Mouse (Mus musculus): ENCODE data around the gene Ccdc141.

The Ccdc141 gene

DNA sequence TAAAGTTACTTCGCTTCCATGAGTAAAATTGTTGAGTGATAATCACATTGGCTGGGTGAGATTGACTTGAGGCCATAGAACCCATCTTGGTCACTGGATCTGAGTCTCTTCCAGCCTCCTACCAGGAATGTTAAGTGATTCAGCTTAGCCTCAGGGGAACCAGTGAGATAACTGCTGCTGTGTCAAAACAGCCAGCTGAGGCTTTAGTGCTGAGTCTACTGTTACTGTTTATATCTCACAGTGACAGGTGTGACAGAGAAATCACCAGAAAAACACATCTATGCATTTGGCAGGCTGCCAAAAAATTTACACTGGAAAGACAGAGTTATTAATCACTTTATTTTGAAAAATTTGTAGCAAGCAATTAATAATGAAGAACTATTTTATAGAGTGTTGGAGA lies 43.5 kb downstream of the Ccdc141 start:
- DNase-seq (ENCODE audit: low spot score in 2 of 2), result no peak

DNA sequence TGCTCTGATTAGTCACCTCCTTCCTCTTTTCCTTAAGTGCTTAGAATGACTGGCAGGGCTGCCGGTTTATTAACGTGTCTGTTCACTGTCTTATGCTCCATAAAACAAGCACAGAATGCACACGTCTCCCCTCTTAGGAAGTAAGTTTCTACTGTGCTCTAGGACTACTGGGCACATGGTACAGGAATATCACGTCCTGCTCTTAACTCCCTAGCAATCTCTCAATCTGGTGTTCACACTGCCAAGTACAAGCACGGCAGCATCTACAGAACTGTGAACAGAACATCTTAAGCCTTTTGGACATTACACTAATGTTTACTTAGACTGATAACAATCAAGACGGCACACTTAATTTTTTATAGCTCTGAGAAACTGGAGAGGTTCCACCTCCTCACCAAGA lies 52.3 kb downstream of the Ccdc141 start:
- no peak for DNase-seq (ENCODE audit: low spot score in 2 of 2)

DNA sequence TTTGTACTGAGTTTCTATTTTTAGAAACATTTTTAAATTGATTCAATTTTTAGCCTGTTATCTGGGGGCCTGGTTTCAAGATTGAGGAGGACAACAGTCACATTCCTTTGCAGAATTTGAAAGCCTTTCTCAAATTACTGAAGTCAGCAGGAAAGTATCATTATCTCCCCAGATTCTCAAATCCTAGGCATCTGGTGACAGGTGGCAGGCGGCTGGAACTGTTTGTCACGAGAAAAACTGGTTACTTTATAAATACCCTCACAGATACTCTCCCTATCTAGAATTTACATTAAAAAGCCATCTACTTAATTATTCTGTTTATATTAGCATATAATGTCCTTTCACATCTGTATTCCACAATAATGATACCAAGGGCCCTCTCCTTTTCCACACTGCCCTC lies 56.1 kb downstream of the Ccdc141 start:
- DNase-seq (ENCODE audit: low spot score in 2 of 2), result no peak

DNA sequence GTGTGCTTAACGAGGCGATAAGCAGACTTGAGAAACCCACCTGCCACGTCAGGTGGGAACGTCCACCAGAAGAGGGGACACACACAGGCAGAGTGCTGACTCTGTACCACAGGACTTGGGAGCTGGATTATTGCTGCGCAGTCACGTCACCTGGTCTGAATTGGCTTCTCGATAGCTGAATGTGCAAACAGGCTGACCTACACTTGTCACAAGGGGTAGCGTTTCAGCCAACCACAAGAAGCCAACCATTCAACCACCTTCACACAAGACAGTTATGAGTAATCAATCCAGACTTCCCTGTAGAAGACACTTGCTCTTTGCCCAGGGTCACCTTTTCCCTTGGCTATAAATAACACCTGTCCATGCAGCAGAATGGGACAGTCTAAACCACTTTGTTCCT lies 56.6 kb downstream of the Ccdc141 start:
- no peak for DNase-seq (ENCODE audit: low spot score in 2 of 2)

DNA sequence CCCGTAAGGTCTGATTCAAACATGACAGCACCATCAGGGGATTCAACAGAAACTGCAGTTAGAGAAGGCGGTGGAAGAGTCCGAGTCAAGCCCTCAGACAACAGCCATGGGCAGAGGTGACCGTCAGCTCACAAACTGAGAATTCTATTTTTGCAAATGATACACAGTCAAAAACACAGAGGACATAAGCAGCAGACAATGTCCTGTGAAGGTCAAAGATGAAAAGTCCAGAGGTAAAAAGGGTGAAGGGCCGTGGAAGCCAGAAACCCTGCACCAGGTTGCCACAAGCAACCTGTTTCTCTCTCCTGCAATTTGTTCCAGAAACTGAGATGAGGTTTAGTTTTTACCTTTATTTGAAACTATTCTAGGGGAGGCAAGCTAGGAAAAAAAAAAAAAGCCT lies 57.4 kb downstream of the Ccdc141 start:
- DNase-seq (ENCODE audit: low spot score in 2 of 2), result no peak

DNA sequence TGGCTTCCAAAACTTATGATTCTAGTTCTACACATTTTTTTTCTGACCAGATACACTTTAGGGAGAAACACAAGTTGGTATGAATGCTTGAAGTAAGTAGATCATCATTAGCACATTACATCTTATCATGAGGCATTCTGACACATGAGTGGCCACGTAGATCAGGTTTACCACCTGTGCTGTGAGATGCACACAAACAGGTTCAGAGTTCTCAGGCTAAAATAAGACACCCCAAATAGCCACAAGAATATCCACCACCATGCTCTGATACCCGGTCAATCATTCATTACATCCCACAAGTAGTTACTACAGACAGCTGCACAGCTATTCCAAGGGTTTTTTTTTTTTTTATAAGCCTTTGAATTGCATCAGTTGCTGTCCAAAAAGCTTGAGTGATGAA lies 59.3 kb downstream of the Ccdc141 start:
- no peak for DNase-seq (ENCODE audit: low spot score in 2 of 2)

DNA sequence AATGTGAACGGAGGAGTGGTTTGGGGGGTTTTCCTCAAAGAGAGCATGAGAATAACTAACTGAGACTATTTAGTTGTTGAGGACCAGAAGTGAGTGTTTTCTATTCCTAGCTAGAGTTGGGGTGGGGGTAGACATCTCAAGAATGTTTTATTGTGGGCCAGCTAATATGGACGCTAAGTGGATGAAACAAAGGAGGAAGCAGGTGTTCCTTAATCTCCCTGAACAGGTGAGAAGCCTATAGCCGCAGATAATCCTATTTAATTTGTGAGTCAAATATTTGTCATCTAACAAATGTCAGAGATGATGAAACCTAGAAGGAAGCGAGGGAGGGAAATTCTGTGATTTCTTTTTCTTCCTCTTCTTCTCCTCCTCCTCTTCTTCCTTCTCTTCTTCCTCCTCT lies 60.1 kb downstream of the Ccdc141 start:
- DNase-seq (ENCODE audit: low spot score in 2 of 2), result no peak

DNA sequence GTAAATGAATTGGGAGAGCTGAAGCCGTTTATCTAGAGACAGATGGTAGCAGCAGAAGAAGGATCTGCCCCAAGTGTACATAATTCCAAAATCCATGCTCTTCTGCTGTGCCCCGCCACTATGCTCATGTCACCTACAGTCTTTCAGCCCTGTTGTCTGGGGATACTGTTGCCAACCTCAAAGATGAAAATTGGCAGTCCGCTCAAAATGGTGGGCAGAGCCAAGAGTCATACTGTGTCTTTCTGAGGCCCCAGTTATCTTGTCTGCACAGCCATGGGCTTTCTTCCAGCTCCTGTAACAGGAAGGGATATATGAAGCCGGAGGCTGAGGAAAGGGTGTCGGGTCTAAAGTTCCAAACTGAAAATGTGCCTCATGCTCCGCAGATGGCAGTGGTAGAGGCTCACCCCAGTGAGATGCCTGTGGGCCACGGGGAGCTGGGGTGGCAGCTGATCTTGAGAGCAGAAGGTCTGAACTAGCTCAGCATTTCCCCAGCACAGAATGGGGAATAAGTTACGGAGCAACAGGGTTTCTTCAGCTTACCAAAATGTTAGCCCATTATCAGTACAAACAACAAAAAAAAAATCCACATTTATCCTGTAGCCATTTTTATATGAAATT lies 60.8 kb downstream of the Ccdc141 start:
- no peak for DNase-seq (ENCODE audit: low spot score in 2 of 2)

DNA sequence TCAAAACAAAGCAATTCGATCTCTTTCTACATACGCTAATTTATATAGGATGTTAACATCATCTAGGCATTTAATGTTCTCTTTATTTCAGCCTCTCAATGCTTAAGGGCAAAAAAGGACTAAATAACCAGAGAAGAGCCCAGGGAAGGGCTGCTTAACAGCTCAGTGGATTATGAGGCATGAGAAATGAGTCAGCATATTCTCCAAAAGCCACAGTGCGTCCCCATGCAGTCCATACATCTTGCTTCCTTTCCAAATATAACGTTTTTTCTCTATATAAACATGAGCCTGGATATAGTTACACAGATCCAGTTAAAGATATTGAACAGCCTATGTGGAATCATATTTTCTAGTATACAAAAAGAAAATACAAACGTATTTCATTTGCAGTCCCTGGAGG lies 61.9 kb downstream of the Ccdc141 start:
- no peak for DNase-seq (ENCODE audit: low spot score in 2 of 2)

DNA sequence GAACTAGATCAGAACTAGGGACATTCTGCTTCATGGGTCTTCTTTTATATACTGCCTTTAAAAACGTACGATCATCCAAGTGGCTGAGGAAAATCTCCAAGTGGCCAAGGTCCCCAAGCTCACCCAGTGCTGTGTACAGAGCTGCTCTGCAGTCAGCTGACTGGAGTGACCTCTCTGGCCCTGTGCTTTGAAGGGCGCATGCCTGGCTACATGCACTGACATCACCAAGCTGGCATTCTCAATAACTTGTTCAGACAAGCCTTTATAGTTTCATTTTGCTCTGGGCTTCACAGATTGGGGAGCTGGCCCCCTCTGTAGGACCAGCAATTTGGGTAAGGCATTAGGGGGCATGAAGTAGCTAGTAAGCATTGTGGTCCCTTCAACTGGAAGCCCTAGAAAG lies 64.3 kb downstream of the Ccdc141 start:
- no peak for DNase-seq (ENCODE audit: low spot score in 2 of 2)

DNA sequence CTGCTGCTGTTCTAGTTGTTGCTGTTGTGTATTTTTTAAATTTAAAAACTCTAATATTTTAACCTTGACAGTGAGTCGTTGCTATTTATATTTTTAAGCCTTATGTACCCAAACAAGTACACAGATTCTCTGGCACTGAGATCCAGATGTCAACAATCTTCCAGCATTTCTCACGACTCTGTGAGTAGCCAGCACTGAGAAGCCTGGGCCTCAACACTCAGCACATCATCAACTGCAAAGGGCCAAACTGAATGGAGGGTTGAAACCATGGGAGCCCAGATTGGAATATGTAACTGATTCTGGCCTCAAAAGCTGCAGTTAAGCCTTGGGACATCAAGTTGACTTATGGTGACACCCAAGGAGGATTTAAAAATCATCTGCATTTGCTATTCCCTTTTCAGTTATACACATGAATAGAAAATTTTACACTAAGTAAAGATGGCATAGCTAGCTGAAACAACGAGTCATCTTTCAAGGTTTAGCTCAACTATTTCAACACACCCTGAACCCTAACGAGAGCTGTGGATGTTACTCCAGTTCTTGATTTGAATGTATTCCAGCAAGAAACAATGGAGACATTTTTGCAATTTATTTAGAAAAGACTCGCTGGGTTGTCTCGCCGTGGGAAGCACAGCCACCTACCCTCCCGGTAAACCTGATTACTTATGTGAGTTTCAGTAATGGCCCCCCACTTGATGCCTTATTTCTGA lies 65.3 kb downstream of the Ccdc141 start:
- no peak for DNase-seq (ENCODE audit: low spot score in 2 of 2)

DNA sequence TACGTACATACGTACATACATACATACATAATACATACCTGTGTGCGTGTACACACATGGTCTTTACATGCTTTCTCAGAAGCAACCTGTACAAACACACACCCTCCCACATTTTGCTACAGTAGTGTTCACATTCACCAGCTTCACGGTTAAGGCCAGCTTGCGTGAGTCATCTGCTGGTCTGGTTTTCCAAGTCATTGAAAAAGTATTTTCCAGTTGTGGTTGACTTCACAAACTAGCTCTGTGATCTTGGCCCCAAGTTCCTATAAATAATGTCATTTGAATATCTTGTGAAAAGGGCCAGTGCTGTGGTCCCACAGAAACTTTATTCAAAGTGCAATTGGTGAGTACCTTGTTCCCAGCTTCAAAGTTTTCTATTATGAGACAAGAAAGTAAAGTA lies 67.9 kb downstream of the Ccdc141 start:
- no peak for DNase-seq (ENCODE audit: low spot score in 2 of 2)

DNA sequence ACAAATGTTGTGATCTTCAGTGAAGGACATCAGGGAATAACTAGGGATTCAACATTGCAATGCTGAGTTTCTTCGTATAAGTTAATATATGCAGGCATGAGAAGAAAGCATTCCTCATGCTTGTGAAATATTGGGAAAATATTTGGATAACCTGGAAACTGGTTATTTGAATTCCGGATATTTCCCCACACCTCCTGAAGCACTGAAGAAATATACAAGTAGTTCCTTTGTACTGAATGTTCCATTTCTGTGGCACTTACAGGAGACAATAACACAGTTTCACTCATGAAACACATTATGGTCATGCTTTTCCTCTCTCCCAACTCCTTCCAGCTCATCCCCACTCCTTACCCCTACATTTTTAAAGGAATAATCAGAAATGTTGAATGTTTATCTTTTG lies 70.6 kb downstream of the Ccdc141 start:
- DNase-seq (ENCODE audit: low spot score in 2 of 2), result no peak

DNA sequence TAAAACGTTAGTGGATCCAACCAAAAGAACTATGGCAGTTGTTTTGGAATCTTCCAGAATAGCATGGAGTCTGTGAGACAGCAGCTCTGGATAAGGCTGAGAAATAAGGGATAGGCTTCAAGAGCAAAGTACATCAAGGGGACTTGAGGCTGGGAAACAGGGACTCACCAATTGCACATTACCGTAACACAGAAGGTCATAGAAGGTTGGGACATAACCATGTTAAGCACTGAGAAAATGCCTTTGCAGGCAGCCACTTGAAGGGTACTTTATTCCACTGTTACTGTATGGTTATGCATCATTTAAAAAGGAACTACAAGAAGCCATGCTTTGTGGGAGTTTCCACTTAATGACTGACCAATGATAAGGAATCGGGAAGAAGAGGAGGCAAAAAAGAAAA lies 71.7 kb downstream of the Ccdc141 start:
- no peak for DNase-seq (ENCODE audit: low spot score in 2 of 2)

DNA sequence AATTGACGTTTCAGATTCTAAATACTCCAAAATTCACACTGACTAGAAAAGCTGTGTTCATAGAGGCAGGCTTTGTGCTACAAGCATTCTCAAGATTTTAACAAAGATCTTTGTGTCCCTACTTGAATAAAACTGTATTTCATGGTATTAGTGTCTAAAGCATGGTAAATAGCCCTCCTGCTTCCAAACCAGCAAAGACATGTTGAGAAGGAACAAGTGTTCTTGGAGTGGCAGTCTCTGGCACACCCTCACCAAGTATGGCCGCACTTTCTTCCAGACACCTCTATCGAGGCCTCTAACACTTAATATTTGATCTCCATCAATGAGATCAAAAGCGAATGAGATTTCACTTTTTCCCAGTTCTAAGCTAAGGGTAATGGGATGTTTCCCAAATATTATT lies 78.7 kb downstream of the Ccdc141 start:
- DNase-seq (ENCODE audit: low spot score in 2 of 2), result no peak

DNA sequence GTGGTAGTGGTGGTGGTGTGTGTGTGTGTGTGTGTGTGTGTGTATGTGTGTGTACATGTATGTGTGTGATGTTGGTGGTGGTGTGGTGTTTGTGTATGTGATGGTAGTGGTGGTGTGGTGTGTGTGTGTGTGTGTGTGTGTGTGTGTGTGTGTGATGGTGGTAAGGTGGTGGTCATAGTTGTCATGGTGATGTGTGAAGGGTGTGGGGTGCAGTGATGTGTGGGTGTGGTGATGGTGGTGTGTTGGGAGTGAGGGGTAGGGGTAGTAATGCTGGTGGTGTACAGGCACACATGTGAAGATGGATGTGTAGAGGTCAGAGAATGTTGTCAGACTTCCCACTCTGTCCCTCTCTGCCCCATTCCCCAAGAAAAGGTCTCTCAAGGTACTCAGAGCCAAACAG lies 85.1 kb downstream of the Ccdc141 start:
- DNase-seq (ENCODE audit: low spot score in 2 of 2), result no peak

DNA sequence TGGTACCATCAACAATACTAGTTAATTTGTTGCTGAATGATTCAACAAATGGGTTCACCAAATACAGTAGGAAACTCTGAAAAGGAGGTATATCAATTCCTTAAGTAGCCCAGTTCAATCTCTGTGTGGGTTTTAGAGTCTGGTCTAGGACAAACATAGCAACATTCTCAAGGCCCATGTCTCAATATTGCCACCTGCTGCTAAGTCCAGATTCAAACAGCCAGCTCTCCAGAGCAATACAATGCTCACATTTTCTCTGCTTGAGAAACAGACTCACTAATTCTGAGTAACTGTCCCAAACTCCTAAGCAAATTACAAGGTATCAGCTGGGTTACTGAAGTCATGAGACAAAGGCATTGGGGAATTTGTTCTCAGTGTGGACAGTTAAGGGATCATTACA lies 85.8 kb downstream of the Ccdc141 start:
- no peak for DNase-seq (ENCODE audit: low spot score in 2 of 2)

DNA sequence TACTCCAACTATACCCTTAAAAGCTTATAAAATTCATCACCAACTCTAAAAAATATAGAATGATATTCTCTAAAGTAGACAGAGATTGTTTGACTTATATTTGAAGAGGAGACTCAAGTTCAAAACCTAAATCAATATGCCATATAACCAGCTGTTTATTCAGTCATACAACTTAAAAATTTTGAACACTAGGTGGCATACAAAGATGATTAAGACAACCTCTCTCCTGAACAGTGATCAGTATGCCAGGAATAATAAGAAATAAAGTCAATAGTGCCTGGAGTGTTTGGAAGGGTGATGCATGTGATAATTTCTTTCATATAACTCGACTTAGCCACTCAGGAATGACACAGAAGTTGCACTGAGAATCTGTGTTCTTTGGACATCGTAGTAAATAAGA lies 89.3 kb downstream of the Ccdc141 start:
- DNase-seq (ENCODE audit: low spot score in 2 of 2), result no peak

DNA sequence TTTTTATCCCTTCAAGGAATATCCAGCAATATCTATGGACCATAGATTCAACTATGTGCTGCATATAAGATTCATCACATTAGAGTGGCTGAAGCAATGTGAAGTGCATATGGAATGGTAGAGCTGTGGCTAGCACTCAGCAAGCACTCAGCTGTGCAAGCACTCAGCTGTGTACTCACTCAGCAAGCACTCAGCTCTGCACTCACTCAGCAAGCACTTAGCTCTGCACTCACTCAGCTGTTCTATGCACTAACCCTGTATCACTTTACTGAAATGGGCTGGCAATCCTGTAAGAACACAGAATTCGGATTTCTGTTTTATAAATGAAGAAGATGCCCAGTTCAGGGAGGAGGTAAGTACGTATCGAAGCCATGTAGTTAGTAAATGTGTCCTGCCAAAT lies 89.8 kb downstream of the Ccdc141 start:
- no peak for DNase-seq (ENCODE audit: low spot score in 2 of 2)

DNA sequence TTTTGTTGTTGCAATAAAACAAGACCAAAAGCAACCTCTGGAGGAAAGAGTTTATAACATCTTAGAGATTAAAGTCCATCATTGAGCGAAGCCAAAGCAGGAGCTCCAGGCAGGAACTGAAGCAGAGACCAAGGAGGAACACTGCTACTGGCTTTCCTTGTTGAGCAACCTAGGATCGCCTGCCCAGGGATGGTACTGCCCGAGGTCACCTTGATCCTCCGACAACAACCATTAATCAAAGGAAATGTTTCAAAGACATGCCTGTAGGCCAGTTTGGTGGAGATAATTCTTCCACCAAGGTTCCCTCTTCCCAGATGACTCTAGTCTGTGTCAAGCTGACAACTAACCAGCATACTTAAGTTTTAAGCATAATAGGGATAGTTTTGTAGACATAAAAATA lies 91.7 kb downstream of the Ccdc141 start:
- no peak for DNase-seq (ENCODE audit: low spot score in 2 of 2)

DNA sequence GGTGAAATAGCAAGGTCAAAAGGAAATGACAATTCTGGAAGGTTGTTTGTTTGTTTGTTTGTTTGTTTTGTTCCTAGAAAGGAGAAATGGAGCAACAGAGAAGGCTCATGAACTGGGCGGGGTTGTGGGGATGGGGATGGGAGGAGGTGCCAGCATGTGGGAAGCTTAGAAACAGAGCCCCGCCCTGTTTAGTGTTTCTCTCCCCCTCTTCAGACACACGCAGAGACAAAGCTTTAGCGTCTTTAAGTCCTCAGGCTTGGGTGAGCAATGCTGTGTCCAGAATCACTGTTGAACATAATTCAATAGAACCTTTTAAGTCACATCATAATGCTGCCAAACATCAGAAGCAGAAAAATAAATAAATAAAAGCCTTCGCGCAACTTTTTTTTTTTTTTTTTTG lies 96.1 kb downstream of the Ccdc141 start:
- no peak for DNase-seq (ENCODE audit: low spot score in 2 of 2)

DNA sequence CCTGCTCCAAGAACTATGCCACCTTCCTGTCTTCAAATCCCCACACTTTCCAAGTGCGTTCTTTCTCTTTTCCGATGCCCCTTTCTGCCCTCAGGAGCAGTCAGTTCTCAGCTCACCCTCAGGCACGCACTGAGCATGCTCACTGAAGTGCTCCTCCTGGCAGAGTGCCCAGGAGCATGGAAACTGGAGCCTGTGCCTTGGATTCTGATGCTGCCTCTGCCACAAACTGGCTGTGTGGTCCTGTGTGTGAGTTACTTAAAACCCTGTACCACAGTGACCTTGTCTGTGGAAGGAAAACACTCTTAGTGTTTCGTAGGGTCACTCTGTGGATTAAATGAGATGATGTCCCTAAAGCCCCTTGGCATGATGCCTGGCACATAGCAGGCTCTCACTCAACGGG lies 96.5 kb downstream of the Ccdc141 start:
- no peak for DNase-seq (ENCODE audit: low spot score in 2 of 2)

DNA sequence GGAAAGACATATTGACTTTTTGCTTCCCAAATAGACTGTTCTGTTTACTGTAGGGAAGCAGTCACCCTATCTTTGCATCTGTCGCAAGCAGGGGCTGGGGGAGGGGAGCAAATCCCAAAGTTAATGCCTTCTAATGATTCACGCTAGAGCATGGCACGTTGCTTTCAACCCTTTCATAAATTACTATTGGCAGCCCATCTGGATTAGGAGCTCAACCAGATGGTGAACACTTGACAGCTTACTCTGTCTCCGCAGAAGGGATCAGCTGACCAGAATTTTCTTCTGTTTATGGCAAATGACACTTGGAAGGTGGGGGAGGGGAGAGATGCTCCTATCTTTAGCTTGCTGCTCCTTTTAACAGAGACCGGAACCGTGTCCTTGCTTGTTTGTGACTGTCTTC lies 105.1 kb downstream of the Ccdc141 start:
- DNase-seq (ENCODE audit: low spot score in 2 of 2), result no peak

DNA sequence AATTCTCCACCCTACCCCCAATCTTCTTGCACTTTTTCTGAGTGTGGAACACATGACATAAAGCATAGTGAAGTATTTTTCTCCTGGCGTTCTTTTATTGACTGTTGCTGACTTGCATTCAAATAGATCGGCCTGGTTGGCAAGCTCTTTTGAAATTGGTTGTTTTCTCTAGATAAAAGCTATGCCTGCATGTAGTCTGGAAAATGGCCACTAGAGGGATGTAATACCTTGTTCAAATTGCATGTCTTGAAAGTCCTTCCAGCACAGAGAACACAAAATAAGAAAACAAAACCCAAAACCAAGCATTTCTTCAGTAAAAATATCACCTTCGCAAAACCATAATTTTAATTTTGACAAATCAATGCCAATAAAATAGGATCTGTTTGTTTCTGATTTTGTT lies 108.6 kb downstream of the Ccdc141 start:
- DNase-seq (ENCODE audit: low spot score in 2 of 2), result no peak

Data from spleen, postnatal 14 days (tissue).